Mouse (Mus musculus): ENCODE results near the gene Swap70. TPM values are rescaled to one million over a fixed set of nuclear protein-coding genes. Genes with fewer than 3 reads are reported as not detected.

Gene Swap70
- total and polyA plus RNA-seq, 3 experiments, result 56.0 to 233 (median 78.3) TPM

DNA sequence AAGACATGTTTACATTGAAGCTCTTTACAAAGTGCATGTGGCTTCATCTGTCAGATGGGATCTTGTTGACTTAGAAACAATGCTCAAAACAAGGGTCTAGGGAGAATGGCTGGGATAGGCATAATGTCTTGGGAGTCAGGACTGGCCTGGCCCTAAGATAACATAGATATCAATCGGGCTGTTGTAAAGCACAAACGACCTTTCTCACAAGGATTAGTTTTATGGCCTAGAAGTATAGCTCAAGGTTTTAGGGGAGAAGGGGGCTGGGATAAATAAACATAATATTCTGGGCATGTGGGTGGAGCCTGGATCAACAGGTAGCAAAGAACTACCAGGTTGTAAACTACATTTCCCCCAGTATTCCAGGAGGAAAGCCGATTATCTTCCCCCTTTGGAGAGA lies 10.5 kb upstream of the Swap70 start:
- Histone ChIP-seq H3K4me3 (ENCODE audit: low read depth, low read length) (no peak overlapping the region), H3K9me3 (replicated peaks) (peaks cover 24% of the 10 kb centered on the region), H3K36me3 (replicated peaks) (no peaks in the 10 kb centered on the region), H3K27me3 (ENCODE audit: insufficient read depth, low read length) (no peaks in the 10 kb centered on the region), H3K4me1 (ENCODE audit: insufficient read depth, low read depth, low read length) (peaks cover 28% of the 10 kb centered on the region)
- no peak for ATAC-seq (ENCODE audit: extremely low read depth, insufficient number of reproducible peaks, low FRiP score, poor library complexity, severe bottlenecking)
- DNase-seq (ENCODE audit: low spot score), result no peak
- no peak for TF ChIP-seq GATA1 (IDR thresholded peaks at IDR 0.05; ENCODE audit: borderline replicate concordance, low read length)
- no peak for TF ChIP-seq TAL1 (conservative IDR thresholded peaks at IDR 0.05; ENCODE audit: low read depth, low read length)
- no peak for TF ChIP-seq POLR2AphosphoS5 (IDR thresholded peaks at IDR 0.05; ENCODE audit: insufficient replicate concordance, low read depth, low read length)
- no peak for TF ChIP-seq GATA2 (IDR thresholded peaks at IDR 0.05; ENCODE audit: borderline replicate concordance, low read depth, low read length)
- TF ChIP-seq CTCF (IDR thresholded peaks at IDR 0.05; ENCODE audit: low read depth, low read length), result no peak

DNA sequence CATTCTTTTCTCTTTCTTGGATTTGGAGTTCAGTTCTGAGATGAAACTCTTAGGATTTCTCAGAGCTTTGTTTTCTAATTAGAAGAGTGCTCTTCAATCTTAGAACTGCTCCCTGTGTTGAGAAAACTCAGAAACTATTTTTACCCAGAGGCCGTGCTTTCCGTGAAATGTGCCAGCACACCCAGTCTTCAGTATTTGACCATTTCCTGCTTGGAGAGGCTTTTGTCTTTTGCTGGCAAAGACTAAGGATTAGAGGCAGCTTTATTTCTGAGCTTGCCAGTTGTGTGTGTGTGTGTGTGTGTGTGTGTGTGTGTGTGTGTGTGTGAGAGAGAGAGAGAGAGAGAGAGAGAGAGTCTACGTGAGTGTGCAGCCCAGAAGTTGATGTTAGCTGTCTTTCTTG lies 6.6 kb upstream of the Swap70 start:
- Histone ChIP-seq H3K27me3 (ENCODE audit: insufficient read depth, low read length) (no peaks in the 10 kb centered on the region), H3K9me3 (replicated peaks) (peaks cover 6% of the 10 kb centered on the region; the same call in 1 of the 2 replicates), H3K36me3 (replicated peaks) (no peaks in the 10 kb centered on the region), H3K4me3 (ENCODE audit: low read depth, low read length) (no peak overlapping the region), H3K4me1 (ENCODE audit: insufficient read depth, low read depth, low read length) (peaks cover 23% of the 10 kb centered on the region)
- ATAC-seq (ENCODE audit: extremely low read depth, insufficient number of reproducible peaks, low FRiP score, poor library complexity, severe bottlenecking) (no peak), DNase-seq (ENCODE audit: low spot score) (no peak)
- no peak for TF ChIP-seq TAL1 (conservative IDR thresholded peaks at IDR 0.05; ENCODE audit: low read depth, low read length)
- no peak for TF ChIP-seq POLR2AphosphoS5 (IDR thresholded peaks at IDR 0.05; ENCODE audit: insufficient replicate concordance, low read depth, low read length)
- no peak for TF ChIP-seq GATA2 (IDR thresholded peaks at IDR 0.05; ENCODE audit: borderline replicate concordance, low read depth, low read length)
- TF ChIP-seq CTCF (IDR thresholded peaks at IDR 0.05; ENCODE audit: low read depth, low read length), result no peak
- TF ChIP-seq GATA1 (IDR thresholded peaks at IDR 0.05; ENCODE audit: borderline replicate concordance, low read length), result no peak

DNA sequence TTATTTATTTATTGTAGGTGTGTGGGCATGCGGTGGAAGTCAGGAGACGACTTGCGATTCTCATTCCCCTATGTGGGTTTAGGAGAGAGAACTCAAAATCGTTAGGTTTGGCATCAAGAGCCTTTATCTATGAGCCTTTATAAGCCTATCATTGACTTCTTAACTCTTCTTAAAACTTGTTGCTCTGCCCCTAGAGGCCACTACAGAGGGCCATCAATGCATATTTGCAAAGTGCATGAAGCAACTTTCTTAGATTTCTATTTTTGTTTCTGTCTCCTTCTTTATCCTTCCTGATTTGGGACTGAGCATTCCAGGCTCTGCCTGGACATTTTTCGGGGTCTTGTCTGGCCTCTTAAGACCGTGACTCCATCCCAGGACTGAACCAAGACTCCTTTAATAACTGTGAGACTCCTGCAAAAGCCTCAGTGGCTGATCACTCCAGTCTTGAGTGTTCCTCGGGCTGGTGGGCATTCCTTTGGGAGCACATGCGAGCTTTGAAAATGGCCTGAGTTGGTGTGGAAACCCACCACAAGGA lies 393 bp upstream of the Swap70 start:
- peaks cover 31% of the 10 kb centered on the region for H3K4me1 ChIP-seq (ENCODE audit: insufficient read depth, low read depth, low read length)
- ATAC-seq (ENCODE audit: extremely low read depth, insufficient number of reproducible peaks, low FRiP score, poor library complexity, severe bottlenecking), result peak; percentile 29
- DNase-seq (ENCODE audit: low spot score), result peak; percentile 20
- no peaks in the 10 kb centered on the region for H3K9me3 ChIP-seq (replicated peaks)
- H3K27me3 ChIP-seq (ENCODE audit: insufficient read depth, low read length), result no peaks in the 10 kb centered on the region
- H3K36me3 ChIP-seq (replicated peaks), result peaks cover 15% of the 10 kb centered on the region
- TF ChIP-seq GATA2 (IDR thresholded peaks at IDR 0.05; ENCODE audit: borderline replicate concordance, low read depth, low read length) (no peak), CTCF (IDR thresholded peaks at IDR 0.05; ENCODE audit: low read depth, low read length) (peak; percentile 4; the same call in 1 of the 2 replicates)
- H3K4me3 ChIP-seq (ENCODE audit: low read depth, low read length), result peak overlapping the region; percentile 94

DNA sequence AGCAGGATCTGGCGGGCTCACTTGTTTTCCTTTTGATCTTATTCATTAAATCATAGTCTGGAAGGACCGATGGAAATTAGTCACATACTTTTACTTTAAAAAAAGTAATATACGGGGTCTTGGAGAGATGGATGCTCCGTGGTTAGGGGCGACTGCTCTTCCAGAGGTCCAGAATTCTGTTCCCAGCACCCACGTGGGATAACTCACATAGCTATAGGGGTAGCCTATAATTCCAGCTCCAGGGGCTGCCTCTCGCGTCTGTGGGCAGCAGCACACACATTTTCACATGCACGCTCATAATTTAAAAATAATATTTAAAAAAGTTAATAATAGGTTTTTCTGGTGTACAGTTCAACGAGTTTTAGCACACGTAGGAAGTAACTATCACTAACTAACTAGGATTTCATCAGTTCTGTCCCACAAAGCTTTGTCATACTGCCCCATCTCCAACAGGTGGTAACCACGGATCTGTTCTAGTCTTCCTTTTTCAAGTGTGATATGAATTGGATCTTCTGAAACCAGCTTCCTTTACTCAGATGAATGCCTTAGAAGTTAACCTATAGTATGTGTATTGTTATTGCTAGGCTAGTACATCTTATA lies 1.2 kb downstream of the Swap70 start:
- no peak for TF ChIP-seq CTCF (IDR thresholded peaks at IDR 0.05; ENCODE audit: low read depth, low read length)
- H3K36me3 ChIP-seq (replicated peaks), result peaks cover 29% of the 10 kb centered on the region
- DNase-seq (ENCODE audit: low spot score) (no peak), ATAC-seq (ENCODE audit: extremely low read depth, insufficient number of reproducible peaks, low FRiP score, poor library complexity, severe bottlenecking) (no peak)
- no peaks in the 10 kb centered on the region for H3K27me3 ChIP-seq (ENCODE audit: insufficient read depth, low read length)
- no peaks in the 10 kb centered on the region for H3K9me3 ChIP-seq (replicated peaks)
- H3K4me3 ChIP-seq (ENCODE audit: low read depth, low read length), result peak overlapping the region; percentile 94
- H3K4me1 ChIP-seq (ENCODE audit: insufficient read depth, low read depth, low read length), result peaks cover 31% of the 10 kb centered on the region

DNA sequence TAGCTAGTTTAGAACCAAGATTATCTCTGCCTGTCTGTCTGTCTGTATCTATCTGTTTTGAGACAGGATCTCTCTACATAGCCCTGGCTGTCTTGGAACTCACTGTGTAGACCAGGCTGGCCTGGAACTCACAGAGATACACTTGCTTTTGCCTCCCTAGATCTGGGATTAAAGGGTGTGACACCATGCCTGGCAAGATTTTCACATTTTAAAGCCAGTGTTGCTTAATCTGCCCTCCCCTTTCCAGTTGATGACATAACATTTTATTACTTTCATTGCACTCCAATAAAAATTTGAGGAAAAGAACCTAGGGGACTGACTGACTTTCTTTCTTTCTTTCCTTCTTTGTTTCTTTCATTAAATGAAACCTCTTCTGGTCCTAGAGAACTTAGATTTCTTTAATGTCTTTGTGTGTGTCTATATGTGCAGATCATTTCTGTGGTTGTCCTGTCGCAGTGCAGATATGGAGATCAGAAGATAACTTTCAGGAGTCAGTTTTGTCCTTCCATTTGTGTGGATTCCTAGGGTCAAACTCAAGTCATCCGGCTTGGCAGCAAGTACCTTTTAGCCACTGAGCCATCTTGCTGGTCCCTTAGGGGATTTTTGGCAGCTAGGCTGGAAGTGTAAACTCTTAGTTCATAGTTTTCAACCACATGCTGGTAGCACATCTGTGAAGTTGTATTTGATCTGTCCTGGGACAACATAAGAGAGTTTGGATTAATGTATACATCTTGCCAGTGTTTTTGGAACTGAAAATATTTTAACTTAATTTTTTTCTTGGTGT lies 2.4 kb downstream of the Swap70 start:
- H3K27me3 ChIP-seq (ENCODE audit: insufficient read depth, low read length), result no peaks in the 10 kb centered on the region
- H3K36me3 ChIP-seq (replicated peaks), result peaks cover 41% of the 10 kb centered on the region
- no peaks in the 10 kb centered on the region for H3K9me3 ChIP-seq (replicated peaks)
- ATAC-seq (ENCODE audit: extremely low read depth, insufficient number of reproducible peaks, low FRiP score, poor library complexity, severe bottlenecking), result no peak
- H3K4me3 ChIP-seq (ENCODE audit: low read depth, low read length), result peak overlapping the region; percentile 8; the same call in 1 of the 2 replicates
- no peak for DNase-seq (ENCODE audit: low spot score)
- peaks cover 30% of the 10 kb centered on the region for H3K4me1 ChIP-seq (ENCODE audit: insufficient read depth, low read depth, low read length)
- TF ChIP-seq GATA2 (IDR thresholded peaks at IDR 0.05; ENCODE audit: borderline replicate concordance, low read depth, low read length) (no peak), POLR2AphosphoS5 (IDR thresholded peaks at IDR 0.05; ENCODE audit: insufficient replicate concordance, low read depth, low read length) (no peak), GATA1 (IDR thresholded peaks at IDR 0.05; ENCODE audit: borderline replicate concordance, low read length) (no peak), TAL1 (conservative IDR thresholded peaks at IDR 0.05; ENCODE audit: low read depth, low read length) (no peak), CTCF (IDR thresholded peaks at IDR 0.05; ENCODE audit: low read depth, low read length) (no peak)

DNA sequence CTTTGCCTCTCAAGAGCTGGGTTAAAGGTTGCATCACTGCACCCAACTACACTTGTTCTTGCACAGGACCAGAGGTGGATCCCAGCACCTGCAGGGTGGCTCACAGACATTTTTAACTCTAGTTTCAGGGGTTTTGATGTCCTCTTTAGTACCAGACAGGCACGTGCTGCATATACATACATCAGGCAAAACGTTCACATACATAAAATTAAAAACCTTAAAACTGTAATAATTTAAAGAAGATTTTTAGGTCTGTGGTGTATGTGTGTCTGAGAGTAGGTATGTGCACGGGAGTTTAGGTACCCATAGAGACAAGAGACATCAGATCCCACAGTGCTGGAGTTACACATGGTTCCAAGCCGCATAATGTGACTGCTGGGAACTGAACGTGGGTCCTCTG lies 5.0 kb downstream of the Swap70 start:
- no peak overlapping the region for H3K4me3 ChIP-seq (ENCODE audit: low read depth, low read length)
- DNase-seq (ENCODE audit: low spot score) (no peak), ATAC-seq (ENCODE audit: extremely low read depth, insufficient number of reproducible peaks, low FRiP score, poor library complexity, severe bottlenecking) (no peak)
- H3K36me3 ChIP-seq (replicated peaks), result peaks cover 51% of the 10 kb centered on the region
- no peaks in the 10 kb centered on the region for H3K27me3 ChIP-seq (ENCODE audit: insufficient read depth, low read length)
- no peaks in the 10 kb centered on the region for H3K9me3 ChIP-seq (replicated peaks)
- H3K4me1 ChIP-seq (ENCODE audit: insufficient read depth, low read depth, low read length), result peaks cover 20% of the 10 kb centered on the region
- TF ChIP-seq TAL1 (conservative IDR thresholded peaks at IDR 0.05; ENCODE audit: low read depth, low read length) (no peak), GATA1 (IDR thresholded peaks at IDR 0.05; ENCODE audit: borderline replicate concordance, low read length) (no peak), POLR2AphosphoS5 (IDR thresholded peaks at IDR 0.05; ENCODE audit: insufficient replicate concordance, low read depth, low read length) (no peak), CTCF (IDR thresholded peaks at IDR 0.05; ENCODE audit: low read depth, low read length) (no peak), GATA2 (IDR thresholded peaks at IDR 0.05; ENCODE audit: borderline replicate concordance, low read depth, low read length) (no peak)

All from G1E (cell line).